Mouse (Mus musculus) intestine, embryonic 14.5 days (tissue): ENCODE data around the gene Smc3. TPM values are rescaled to one million over a fixed set of nuclear protein-coding genes. Genes with fewer than 3 reads are reported as not detected.
A peak's percentile ranks its signal among the peaks of the same experiment; 100 is the strongest.
"Not testable (repeated sequence)": the region's sequence is repeated elsewhere in the genome, so short reads cannot be mapped to it uniquely, and the experiment has no call there.

Experiments used
- ATAC-seq: fragments of 200-750 bp; cut with Nextera tagmentation; replicated peaks from 2 replicates; pipeline ENCODE4 v1.8.0; 2017; ENCODE audit warnings: low read depth, moderate number of reproducible peaks, moderate TSS enrichment, moderate library complexity; ENCODE audit not compliant: low FRiP score, low TSS enrichment
- DNase-seq: peaks from one replicate; pipeline ENCODE4 v3.0.0-alpha.2; 2018; ENCODE audit warnings: low spot score
- H3K27ac ChIP-seq: fragments of 300-500 bp; sonication (generic); 2 replicates; pipeline ENCODE4 v1.5.1; 2014; ENCODE audit warnings: low read depth, mild to moderate bottlenecking, control low read depth
- H3K27me3 ChIP-seq: fragments of 300-500 bp; sonication (generic); replicated peaks from 2 replicates; pipeline ENCODE4 v1.6.1; 2014; ENCODE audit warnings: low read length, control low read depth; ENCODE audit not compliant: control insufficient read depth, insufficient read depth
- H3K36me3 ChIP-seq: fragments of 300-500 bp; sonication (generic); 2 replicates; pipeline ENCODE4 v1.6.1; 2014; ENCODE audit warnings: low read length, control low read depth; ENCODE audit not compliant: control insufficient read depth, insufficient read depth
- H3K4me1 ChIP-seq: fragments of 300-500 bp; sonication (generic); replicated peaks from 2 replicates; pipeline ENCODE4 v1.6.1; 2014; ENCODE audit warnings: low read length, control low read depth, mixed read lengths; ENCODE audit not compliant: control insufficient read depth, insufficient read depth
- H3K4me2 ChIP-seq: fragments of 300-500 bp; sonication (generic); 2 replicates; pipeline ENCODE4 v1.6.1; 2014; ENCODE audit warnings: low read length
- H3K4me3 ChIP-seq: fragments of 300-500 bp; sonication (generic); 2 replicates; pipeline ENCODE4 v1.5.1; 2014; ENCODE audit warnings: low read depth, low read length, control low read depth, mixed read lengths
- H3K9ac ChIP-seq: fragments of 300-500 bp; sonication (generic); 2 replicates; pipeline ENCODE4 v1.6.1; 2014; ENCODE audit warnings: mild to moderate bottlenecking, low read length
- H3K9me3 ChIP-seq: fragments of 300-500 bp; sonication (generic); 2 replicates; pipeline ENCODE4 v1.6.1; 2016; ENCODE audit warnings: low read length, control low read depth; ENCODE audit not compliant: control insufficient read depth
- WGBS: fragments of 180-500 bp; shearing (Covaris S2); extraction: QIAGEN DNeasy Blood & Tissue Kit; methylation state at CpG from one replicate; pipeline ENCODE4 v1.1.7; 2014; 5-methylcytosine and 5-hydroxymethylcytosine counted together
- polyA plus RNA-seq: library from polyadenylated mRNA; unstranded; fragments of >200 nt; fragmentation: Nextera tagmentation; extraction: Ambion mirVana; gene quantifications from 2 replicates; pipeline ENCODE4 v1.2.1, GENCODE M21; 2014

Gene Smc3
- polyA plus RNA-seq, 1 experiment from 2014 or later, result 65.6 TPM

GRCm38 (mm10) chr19:53587686-53588085, 12.5 kb upstream of the Smc3 start:
- not testable (repeated sequence) for H3K27me3 ChIP-seq, DNase-seq, H3K9ac ChIP-seq, H3K4me2 ChIP-seq, H3K27ac ChIP-seq, H3K4me1 ChIP-seq, H3K36me3 ChIP-seq, H3K4me3 ChIP-seq, H3K9me3 ChIP-seq, ATAC-seq
- 93% methylated on average over 3 of the region's 3 CpGs for WGBS

- not testable (repeated sequence) for H3K9me3 ChIP-seq, H3K4me2 ChIP-seq, H3K27ac ChIP-seq, H3K36me3 ChIP-seq, H3K4me3 ChIP-seq, H3K4me1 ChIP-seq, H3K9ac ChIP-seq, DNase-seq, H3K27me3 ChIP-seq, ATAC-seq
- 96% methylated on average over 7 of the region's 7 CpGs for WGBS
These were observed 11.2 kb upstream of the Smc3 start, which contains the start of gene Nutf2-ps1 for GRCm38 (mm10) chr19:53588968-53589367. Nutf2-ps1 (minus strand) TSS chr19:53589068.

GRCm38 (mm10) chr19:53596723-53597474, 3.3 kb upstream of the Smc3 start:
- peaks cover 6% of the 10 kb centered on the region; the same call in 1 of the 2 replicates for H3K4me1 ChIP-seq
- H3K27ac ChIP-seq, result no peak overlapping the region
- no peaks in the 10 kb centered on the region for H3K9me3 ChIP-seq
- no peak overlapping the region for H3K9ac ChIP-seq
- WGBS, result 64% methylated on average over 7 of the region's 7 CpGs
- DNase-seq, result no peak
- no peak overlapping the region for H3K4me2 ChIP-seq
- H3K36me3 ChIP-seq, result no peaks in the 10 kb centered on the region
- H3K27me3 ChIP-seq, result no peaks in the 10 kb centered on the region
- H3K4me3 ChIP-seq, result no peak overlapping the region
- no peak for ATAC-seq

GRCm38 (mm10) chr19:53600549-53601362, 558 bp downstream of the Smc3 start:
- Histone ChIP-seq H3K9ac (peak overlapping the region; percentile 93), H3K4me1 (peaks cover 12% of the 10 kb centered on the region; the same call in 1 of the 2 replicates), H3K9me3 (no peaks in the 10 kb centered on the region), H3K27me3 (no peaks in the 10 kb centered on the region), H3K36me3 (peaks cover 15% of the 10 kb centered on the region), H3K4me3 (peak overlapping the region; percentile 92), H3K27ac (peak overlapping the region; percentile 95), H3K4me2 (peak overlapping the region; percentile 98)
- DNase-seq, result peak; percentile 76
- under 1% methylated on average over 79 of the region's 82 CpGs for WGBS
- peak; percentile 79 for ATAC-seq

GRCm38 (mm10) chr19:53601363-53601655, 1.1 kb downstream of the Smc3 start:
- Histone ChIP-seq H3K4me1 (peaks cover 12% of the 10 kb centered on the region; the same call in 1 of the 2 replicates), H3K9me3 (no peaks in the 10 kb centered on the region), H3K9ac (peak overlapping the region; percentile 93), H3K4me2 (peak overlapping the region; percentile 98), H3K36me3 (peaks cover 19% of the 10 kb centered on the region), H3K4me3 (peak overlapping the region; percentile 92), H3K27ac (no peak overlapping the region), H3K27me3 (no peaks in the 10 kb centered on the region)
- DNase-seq, result no peak
- 7% methylated on average over 11 of the region's 11 CpGs for WGBS
- no peak for ATAC-seq

- H3K4me1 ChIP-seq, result no peaks in the 10 kb centered on the region
- peaks cover 37% of the 10 kb centered on the region for H3K36me3 ChIP-seq
- ATAC-seq (no peak), DNase-seq (no peak)
- no peak overlapping the region for H3K4me2 ChIP-seq
- 83% methylated on average over 6 of the region's 6 CpGs for WGBS
- no peak overlapping the region for H3K9ac ChIP-seq
- no peak overlapping the region for H3K27ac ChIP-seq
- no peaks in the 10 kb centered on the region for H3K9me3 ChIP-seq
- H3K27me3 ChIP-seq, result no peaks in the 10 kb centered on the region
- no peak overlapping the region for H3K4me3 ChIP-seq
These were observed 8.7 kb downstream of the Smc3 start for GRCm38 (mm10) chr19:53608921-53609320.

GRCm38 (mm10) chr19:53621681-53622080, 21.5 kb downstream of the Smc3 start:
- H3K27ac ChIP-seq, result no peak overlapping the region
- H3K4me3 ChIP-seq, result no peak overlapping the region
- no peak overlapping the region for H3K4me2 ChIP-seq
- DNase-seq (no peak), ATAC-seq (no peak)
- H3K27me3 ChIP-seq, result no peaks in the 10 kb centered on the region
- H3K9ac ChIP-seq, result no peak overlapping the region
- 93% methylated on average over 13 of the region's 13 CpGs for WGBS
- peaks cover 97% of the 10 kb centered on the region for H3K36me3 ChIP-seq
- no peaks in the 10 kb centered on the region for H3K9me3 ChIP-seq
- no peaks in the 10 kb centered on the region for H3K4me1 ChIP-seq

GRCm38 (mm10) chr19:53638041-53638440, 37.8 kb downstream of the Smc3 start:
- H3K27me3 ChIP-seq, result no peaks in the 10 kb centered on the region
- 89% methylated on average over 2 of the region's 2 CpGs for WGBS
- DNase-seq (no peak), ATAC-seq (no peak)
- H3K9me3 ChIP-seq, result no peaks in the 10 kb centered on the region
- no peak overlapping the region for H3K27ac ChIP-seq
- H3K4me2 ChIP-seq, result no peak overlapping the region
- H3K9ac ChIP-seq, result no peak overlapping the region
- no peak overlapping the region for H3K4me3 ChIP-seq
- no peaks in the 10 kb centered on the region for H3K4me1 ChIP-seq
- H3K36me3 ChIP-seq, result peaks cover 93% of the 10 kb centered on the region
